Mouse (Mus musculus) layer of hippocampus, adult 8-10 months (tissue): Measurements from ENCODE around the gene AC131692.1. TPM values are rescaled to one million over a fixed set of nuclear protein-coding genes. Genes with fewer than 3 reads are reported as not detected.

Source experiments
- DNase-seq, 2 experiments: peaks; one replicate each; pipeline ENCODE4 v3.0.0; 2022; ENCODE audit warnings: low spot score in 2 of 2
- total RNA-seq, 4 experiments: library from RNA; stranded (reverse); gene quantifications; 2 replicates each; pipeline ENCODE4 v1.2.4; 2022

The AC131692.1 gene
- total RNA-seq, 4 experiments from 2014 or later = not detected

GRCm38 (mm10) chr19:6067724-6068415 is 26.3 kb upstream of the AC131692.1 start, which contains the start of gene Tm7sf2:
TSS of gene Tm7sf2 (minus strand) at chr19:6068373.
- peak; percentile 80 to 85 for DNase-seq

DNA sequence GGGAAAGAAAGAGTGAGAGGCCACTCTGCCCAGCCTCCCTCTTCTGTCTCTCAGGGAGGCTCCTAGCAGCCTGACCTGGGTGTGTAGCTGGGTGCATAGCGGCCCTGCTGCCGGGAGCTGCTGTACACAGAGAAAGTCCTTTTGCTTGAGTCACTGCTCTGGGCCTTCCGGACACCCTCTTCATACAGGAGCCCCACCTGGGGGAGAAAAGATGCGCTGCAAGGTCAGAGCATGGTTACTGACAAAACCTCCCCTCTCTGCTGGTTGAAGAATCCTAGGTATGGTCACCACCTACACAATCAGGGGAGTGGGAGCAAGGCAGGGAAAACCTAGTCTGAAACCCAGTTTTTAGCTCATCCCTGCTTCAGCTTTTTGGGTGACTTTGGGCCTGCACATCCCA is 25.3 kb upstream of the AC131692.1 start:
- DNase-seq = no peak

- DNase-seq = no peak
These were observed 24.4 kb upstream of the AC131692.1 start for GRCm38 (mm10) chr19:6069851-6070250.

DNA sequence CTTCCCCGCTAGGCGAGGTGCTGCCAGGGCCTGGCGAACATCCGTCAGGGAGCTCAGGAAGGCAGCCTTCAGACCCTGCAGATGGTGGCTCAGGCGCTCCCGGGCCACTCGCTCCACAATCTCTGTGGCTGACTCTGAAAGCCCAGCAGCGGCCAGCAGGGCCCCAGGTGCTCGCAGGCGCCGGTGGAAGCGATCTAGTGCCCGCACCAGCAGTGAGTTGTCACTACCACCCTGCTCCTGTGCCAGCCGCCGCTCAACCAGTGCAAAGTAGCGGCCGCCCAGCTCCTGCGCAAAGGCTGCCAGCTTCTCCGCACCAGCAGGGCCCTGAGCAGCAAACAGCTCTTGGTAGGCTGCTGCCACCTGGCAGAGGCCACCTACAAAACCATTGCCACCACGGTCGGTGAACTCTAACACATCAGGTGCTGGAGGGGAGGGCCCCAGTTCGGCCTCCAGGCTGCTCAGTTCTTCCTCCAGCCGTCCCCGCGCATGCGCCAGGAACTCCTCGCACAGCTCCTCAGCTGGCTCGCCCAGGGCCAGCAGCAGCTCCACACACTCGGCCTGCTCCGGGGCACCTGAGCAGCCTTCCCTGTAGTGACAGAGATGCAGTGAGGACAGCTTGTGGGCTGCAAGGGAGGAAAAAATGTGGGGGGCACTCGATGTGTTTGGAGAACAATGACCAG is 23.5 kb upstream of the AC131692.1 start:
- no peak for DNase-seq

GRCm38 (mm10) chr19:6071261-6071660 is 23.0 kb upstream of the AC131692.1 start:
- DNase-seq = no peak

DNA sequence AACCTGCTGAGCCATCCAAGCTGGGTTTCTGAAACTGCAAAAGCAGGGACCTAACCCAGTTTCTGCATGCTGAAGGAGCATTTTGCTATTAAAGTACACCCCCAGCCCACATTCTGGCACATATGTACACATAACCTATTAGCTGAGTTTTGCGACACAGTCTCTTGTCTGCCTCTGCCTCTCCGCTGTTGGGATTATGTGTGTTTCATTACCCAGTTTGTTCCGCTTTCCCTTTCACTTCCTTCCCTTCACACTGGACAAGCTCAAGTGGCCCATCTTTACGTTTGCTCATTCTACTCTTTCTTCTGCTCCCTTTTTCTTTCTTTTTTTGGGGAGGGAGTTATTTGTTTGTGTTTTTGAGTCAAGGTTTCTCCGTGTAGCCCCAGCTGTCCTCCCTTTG is 20.3 kb upstream of the AC131692.1 start:
- no peak for DNase-seq

- DNase-seq = peak; percentile 78 to 88
These were observed 17.4 kb upstream of the AC131692.1 start, which contains the start of gene Vps51 for GRCm38 (mm10) chr19:6076564-6077393. TSS of gene Vps51 (minus strand) at chr19:6077231.

- no peak for DNase-seq
These were observed 14.2 kb upstream of the AC131692.1 start, which contains the start of gene Tmem262 for GRCm38 (mm10) chr19:6079983-6080480. TSS of gene Tmem262 (plus strand) at chr19:6080033.

GRCm38 (mm10) chr19:6082156-6082555 is 12.1 kb upstream of the AC131692.1 start, which contains the start of gene Gm28374:
TSS of gene Gm28374 (minus strand) at chr19:6082256.
- no peak for DNase-seq

DNA sequence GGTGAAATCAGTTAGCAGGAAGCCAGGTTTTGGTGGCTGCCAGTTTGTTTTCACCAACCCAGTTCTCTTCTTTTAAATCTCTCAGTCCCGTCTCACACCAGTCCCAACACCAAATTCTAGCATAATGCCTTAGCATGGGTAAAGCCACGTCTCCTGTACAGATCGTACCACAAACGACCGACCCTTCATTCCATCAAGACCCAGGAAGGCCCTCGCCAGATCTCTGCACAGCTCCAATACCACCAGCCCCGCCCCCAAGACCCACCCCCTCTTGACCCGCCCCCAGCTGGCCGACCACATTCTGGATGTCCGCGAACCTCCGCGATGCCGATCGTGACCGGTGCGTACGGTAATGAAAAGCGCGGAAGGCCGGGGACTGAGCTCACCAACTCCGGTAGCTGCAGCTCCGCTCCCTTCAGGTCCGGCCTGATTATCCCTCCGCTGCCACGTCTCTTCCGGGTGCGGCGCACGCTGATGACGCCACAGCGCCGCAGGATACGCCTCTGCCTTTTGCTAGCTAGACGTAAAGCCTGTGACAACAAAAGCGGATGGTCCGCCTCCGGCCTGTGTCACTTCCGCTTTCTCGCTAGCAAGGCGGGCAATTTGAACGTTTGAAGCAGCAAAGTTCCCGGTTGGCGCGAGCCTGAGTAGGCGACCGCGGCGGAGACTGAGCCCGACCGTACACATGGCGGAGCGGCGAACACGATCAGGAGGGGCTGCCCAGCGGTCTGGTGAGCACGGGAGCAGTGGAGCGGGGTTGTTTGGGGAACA is 9.6 kb upstream of the AC131692.1 start, which contains the start of the genes Zfpl1 and Cdca5:
Gene Zfpl1 (minus strand): TSS at position 479 of the 771 bp plus-strand sequence.
Gene Cdca5 (plus strand): TSS at position 506 of the 771 bp plus-strand sequence.
- peak; percentile 96 to 97 for DNase-seq

GRCm38 (mm10) chr19:6085417-6085879 is 8.8 kb upstream of the AC131692.1 start:
- DNase-seq = no peak

DNA sequence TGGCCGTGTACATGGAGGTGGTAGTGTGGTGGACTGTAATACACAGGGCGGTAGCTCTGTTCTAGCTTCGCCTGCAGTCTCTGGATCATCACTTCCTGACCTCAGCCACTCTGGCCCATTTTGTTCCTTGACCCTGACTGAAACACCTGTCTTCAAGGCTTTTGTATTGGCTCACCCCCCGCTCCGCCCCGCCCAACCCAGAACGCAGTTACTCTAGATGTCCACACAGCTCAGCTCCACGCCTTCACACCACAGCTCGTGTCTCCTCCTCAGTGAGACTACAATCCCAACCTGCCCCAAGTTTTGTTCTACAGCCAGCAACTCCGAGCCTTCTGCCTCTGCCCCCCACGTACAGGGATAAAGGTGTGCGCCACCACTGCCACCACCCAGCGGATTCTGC is 5.4 kb upstream of the AC131692.1 start:
- DNase-seq = no peak

- no peak for DNase-seq
These were observed 3.6 kb downstream of the AC131692.1 start for GRCm38 (mm10) chr19:6097847-6098246.

- no peak for DNase-seq
These were observed 7.0 kb downstream of the AC131692.1 start for GRCm38 (mm10) chr19:6101186-6101585.

DNA sequence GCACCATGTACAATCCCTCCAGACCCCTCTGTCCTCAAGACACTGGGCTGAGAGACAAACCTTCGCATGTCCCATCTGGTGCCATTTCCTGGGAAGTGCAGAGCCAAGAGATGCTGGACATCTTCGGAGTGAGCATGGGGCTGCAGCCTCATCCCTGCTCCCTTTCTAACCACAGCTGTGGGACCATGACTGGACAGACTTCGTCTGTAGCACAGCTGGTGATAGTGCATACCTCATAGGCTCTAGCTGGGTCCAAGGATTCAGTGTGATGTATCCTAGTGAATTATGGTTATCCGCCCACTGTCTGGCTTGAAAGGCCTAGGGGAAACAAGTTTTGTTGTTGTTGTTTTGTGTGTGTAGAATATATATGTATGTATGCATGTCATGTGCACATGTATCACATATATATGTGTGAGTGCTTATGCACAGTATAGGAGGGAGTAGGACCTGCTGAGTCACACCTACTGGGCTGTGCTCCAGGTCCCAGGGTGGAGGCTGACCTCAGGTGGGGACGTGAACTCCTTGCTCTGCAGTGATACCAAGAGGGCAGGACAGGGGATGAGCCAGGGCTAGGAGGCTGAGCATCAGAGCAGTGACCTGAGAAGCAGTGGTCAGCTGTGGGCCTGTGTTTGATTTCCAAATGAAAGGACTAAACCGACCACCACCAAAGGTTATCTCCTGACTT is 8.1 kb downstream of the AC131692.1 start:
- DNase-seq = no peak

GRCm38 (mm10) chr19:6104476-6104875 is 10.3 kb downstream of the AC131692.1 start:
- DNase-seq = no peak

DNA sequence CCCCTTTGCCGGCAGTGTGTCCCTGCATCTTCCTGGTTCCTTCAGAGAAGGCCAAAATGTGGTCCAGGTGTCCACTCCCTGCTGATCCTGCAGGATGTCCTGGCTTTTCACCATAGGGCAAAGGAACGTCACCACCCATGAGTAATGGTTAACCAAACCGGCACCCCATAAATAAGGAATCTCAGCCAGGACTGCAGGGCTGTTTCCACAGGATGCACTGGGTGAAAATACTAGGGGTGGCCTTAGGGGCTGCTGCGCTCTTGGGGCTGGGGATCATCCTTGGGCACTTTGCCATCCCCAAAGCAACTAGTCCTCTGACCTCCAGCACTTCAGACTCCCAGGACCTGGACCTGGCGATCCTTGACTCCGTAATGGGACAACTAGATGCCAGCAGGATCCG is 11.4 kb downstream of the AC131692.1 start, which contains the start of gene Naaladl1:
Gene Naaladl1 (plus strand): TSS at position 197 of the 400 bp plus-strand sequence.
- no peak for DNase-seq

DNA sequence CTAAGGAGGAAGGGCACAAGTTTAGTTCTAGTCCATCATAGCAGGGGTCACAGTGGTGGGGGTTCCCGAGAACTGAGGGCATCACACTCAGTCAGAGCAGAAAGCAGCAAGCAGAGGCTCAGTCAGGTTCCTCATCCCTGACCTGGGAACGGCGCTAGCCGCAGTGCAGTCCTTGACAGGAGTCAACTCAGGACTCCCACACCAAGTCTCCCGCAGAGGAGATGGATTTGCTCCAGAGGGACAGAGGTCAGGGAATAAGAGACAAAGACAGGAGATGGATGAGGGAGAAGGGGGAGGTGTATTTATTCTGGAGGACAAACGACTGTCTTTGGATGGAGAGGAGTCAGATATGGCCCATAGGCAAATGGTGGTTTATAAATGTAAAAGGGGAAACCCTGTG is 18.9 kb downstream of the AC131692.1 start:
- DNase-seq = no peak

DNA sequence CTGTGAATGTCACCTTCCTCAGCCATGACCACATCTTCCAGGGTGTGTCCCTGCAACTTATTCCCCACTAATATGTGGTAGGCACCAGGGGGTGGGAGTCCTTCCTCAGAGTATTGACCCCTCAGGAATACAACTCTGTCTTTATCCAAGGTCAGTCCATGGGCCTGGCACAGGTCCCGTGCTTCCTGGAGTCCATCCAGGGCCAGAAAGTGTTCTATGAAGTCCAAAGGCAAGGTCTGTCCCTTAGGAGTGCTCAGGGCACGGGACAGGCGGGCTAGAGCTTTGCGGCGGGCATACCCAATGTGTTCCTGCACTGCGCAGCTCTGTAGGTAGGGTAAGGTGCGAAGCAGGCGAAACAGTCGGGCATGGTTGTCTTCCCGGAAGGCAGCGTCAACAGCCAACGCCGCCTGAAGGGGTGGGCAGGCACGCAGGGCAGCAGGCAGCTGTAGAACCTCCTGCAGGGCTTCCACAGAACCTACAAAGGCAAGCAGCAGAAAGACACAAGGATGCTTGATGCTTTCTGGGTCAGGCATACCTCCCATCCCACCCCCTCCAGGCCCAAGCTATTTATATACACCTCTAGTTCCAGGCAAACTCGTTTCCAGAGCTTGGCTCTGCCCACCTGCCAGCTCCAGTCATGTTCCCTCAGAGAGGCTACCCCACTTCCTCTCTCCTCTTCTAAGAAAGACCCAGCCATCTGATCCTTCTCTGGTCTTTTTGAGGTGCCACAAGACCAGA is 22.1 kb downstream of the AC131692.1 start:
- no peak for DNase-seq
